In the genomic region with DNA sequence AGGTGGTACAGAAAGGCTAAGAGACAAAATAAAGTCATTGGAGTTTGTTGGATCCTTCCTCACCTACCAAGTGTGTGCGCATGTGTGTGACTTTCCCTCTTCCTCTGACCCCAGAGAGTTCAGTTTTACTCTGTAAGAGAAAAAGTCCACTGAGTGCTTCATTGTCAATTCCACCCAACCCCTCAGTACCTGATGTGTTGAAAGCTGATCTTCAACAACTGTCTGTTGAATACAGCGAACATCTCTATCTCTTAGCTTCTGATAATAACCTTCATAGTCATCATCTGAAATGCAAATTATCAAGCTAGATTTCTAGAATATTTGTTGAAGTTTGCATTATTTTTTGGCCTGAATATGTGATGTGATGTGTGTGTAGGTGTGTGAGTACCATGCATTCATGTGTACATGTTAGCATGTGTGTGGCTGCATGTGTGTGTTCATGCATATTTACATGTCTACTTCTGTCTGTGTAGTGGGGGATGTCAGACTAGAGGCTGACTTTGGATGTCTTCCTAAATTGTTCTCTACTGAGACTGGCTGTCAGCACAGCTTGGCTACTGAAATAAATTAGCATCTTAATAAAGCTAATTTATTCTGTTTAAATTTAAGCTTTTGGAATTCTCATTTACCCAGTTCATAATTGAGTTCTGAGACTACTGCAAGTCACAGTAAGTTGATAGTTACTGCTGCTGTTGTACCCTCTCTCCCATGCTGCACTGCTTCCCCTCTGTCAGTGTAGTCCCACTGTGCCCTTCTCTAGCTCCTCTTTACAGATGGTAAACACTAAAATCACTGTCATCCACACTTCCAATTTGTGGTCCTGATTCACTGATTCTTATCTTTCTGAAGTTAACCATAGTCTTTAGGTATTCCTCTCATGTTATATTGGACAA, we compare ENCODE assay signal across 21 mouse cellular contexts.
DNase-seq lines count a peak whose midpoint lies in the region; ATAC-seq and TF ChIP-seq lines count a peak whose summit lies in the region.
"Had no signal": no experiment of that assay in that cellular context is flagged by ENCODE, and none has a peak within 500 bp of the region (broad histone marks: within the 10 kb centered on the region; RNA-seq: fewer than 3 reads in every experiment).

No protein-coding gene starts in this region.

- peak; percentile 59; the same call in 1 of the 2 replicates for ATAC-seq in hindbrain, embryonic 11.5 days (ENCODE audit: low FRiP score)
- ATAC-seq in hindbrain, embryonic 13.5 days (ENCODE audit: low FRiP score): no peak
- ATAC-seq in forebrain, postnatal 0 days: peak; percentile 97
- ATAC-seq in midbrain, embryonic 14.5 days (ENCODE audit: low FRiP score, low TSS enrichment): peak; percentile 62; the same call in 1 of the 2 replicates
- ATAC-seq in kidney, embryonic 15.5 days (replicated peaks; ENCODE audit: low FRiP score): no peak

- no peak for TF ChIP-seq CTCF in brain, embryonic 14.5 days (IDR thresholded peaks at IDR 0.05; ENCODE audit: borderline replicate concordance, extremely low read depth, insufficient read depth, insufficient read length)
- no peak for TF ChIP-seq CTCF in forebrain, postnatal 0 days (IDR thresholded peaks at IDR 0.05; ENCODE audit: low read depth)

- H3K4me3 ChIP-seq in hindbrain, embryonic 11.5 days (ENCODE audit: low read depth, low read length): no peak overlapping the region
- no peak overlapping the region for H3K4me3 ChIP-seq in hindbrain, embryonic 13.5 days
- H3K4me3 ChIP-seq in forebrain, postnatal 0 days (ENCODE audit: low read depth, low read length): no peak overlapping the region
- no peak overlapping the region for H3K4me3 ChIP-seq in midbrain, embryonic 14.5 days (replicated peaks; ENCODE audit: low read depth, low read length)
- H3K4me3 ChIP-seq in embryonic facial prominence, embryonic 10.5 days: no peak overlapping the region
- no peak overlapping the region for H3K4me3 ChIP-seq in kidney, embryonic 15.5 days (replicated peaks)
- H3K4me3 ChIP-seq: gastrocnemius, adult 2 months; heart, embryonic 15.5 days; left cerebral cortex, adult 2 months; liver, embryonic 13.5 days had no signal

- H3K4me2 ChIP-seq in hindbrain, embryonic 11.5 days (replicated peaks; ENCODE audit: low read depth, low read length): no peak overlapping the region
- no peak overlapping the region for H3K4me2 ChIP-seq in hindbrain, embryonic 13.5 days
- no peak overlapping the region for H3K4me2 ChIP-seq in forebrain, postnatal 0 days (ENCODE audit: low read depth)
- H3K4me2 ChIP-seq in midbrain, embryonic 14.5 days (ENCODE audit: low read length): no peak overlapping the region
- H3K4me2 ChIP-seq in kidney, embryonic 15.5 days: no peak overlapping the region
- H3K4me2 ChIP-seq: heart, embryonic 15.5 days; liver, embryonic 13.5 days had no signal

- no peak overlapping the region for H3K9ac ChIP-seq in hindbrain, embryonic 11.5 days (ENCODE audit: low read depth, low read length)
- H3K9ac ChIP-seq in hindbrain, embryonic 13.5 days: no peak overlapping the region
- H3K9ac ChIP-seq in forebrain, postnatal 0 days: no peak overlapping the region
- no peak overlapping the region for H3K9ac ChIP-seq in midbrain, embryonic 14.5 days (replicated peaks; ENCODE audit: low read length)
- no peak overlapping the region for H3K9ac ChIP-seq in kidney, embryonic 15.5 days
- H3K9ac ChIP-seq: heart, embryonic 15.5 days; liver, embryonic 13.5 days had no signal

- no peaks in the 10 kb centered on the region for H3K4me1 ChIP-seq in hindbrain, embryonic 11.5 days (replicated peaks; ENCODE audit: control insufficient read depth, insufficient read depth, low read length)
- no peaks in the 10 kb centered on the region for H3K4me1 ChIP-seq in hindbrain, embryonic 13.5 days (replicated peaks)
- H3K4me1 ChIP-seq in forebrain, postnatal 0 days (ENCODE audit: insufficient read depth): no peaks in the 10 kb centered on the region
- H3K4me1 ChIP-seq in midbrain, embryonic 14.5 days (ENCODE audit: control insufficient read depth, insufficient read depth, low read length): no peaks in the 10 kb centered on the region
- H3K4me1 ChIP-seq in embryonic facial prominence, embryonic 10.5 days: no peaks in the 10 kb centered on the region
- H3K4me1 ChIP-seq in kidney, embryonic 15.5 days: no peaks in the 10 kb centered on the region
- H3K4me1 ChIP-seq: heart, embryonic 15.5 days; liver, embryonic 13.5 days had no signal

- no peak for DNase-seq in hindbrain, embryonic 11.5 days (ENCODE audit: low spot score)
- DNase-seq in brain, embryonic 14.5 days (ENCODE audit: low read depth): peak; percentile 76
- peak; percentile 59 for DNase-seq in forebrain, postnatal 0 days
- DNase-seq in midbrain, embryonic 14.5 days: peak; percentile 12
- no peak for DNase-seq in gastrocnemius, adult 18-20 months (ENCODE audit: low spot score)
- DNase-seq in embryonic facial prominence, embryonic 10.5 days (ENCODE audit: low spot score): no peak
- DNase-seq: adrenal gland, postnatal 10 days; cerebellum, adult 9-10 months; gastrocnemius, adult 2 months; heart, postnatal 36 days; kidney, adult 8-10 months; kidney, postnatal 14 days; liver, embryonic 13.5 days; lung, adult 2 months; lung, postnatal 14 days; right cerebral cortex, postnatal 14 days had no signal

- H3K27ac ChIP-seq in hindbrain, embryonic 11.5 days (ENCODE audit: low read depth, low read length): no peak overlapping the region
- no peak overlapping the region for H3K27ac ChIP-seq in hindbrain, embryonic 13.5 days
- peak overlapping the region; percentile 36 for H3K27ac ChIP-seq in forebrain, postnatal 0 days (ENCODE audit: low read depth, low read length)
- no peak overlapping the region for H3K27ac ChIP-seq in midbrain, embryonic 14.5 days (replicated peaks; ENCODE audit: low read depth, low read length)
- H3K27ac ChIP-seq in embryonic facial prominence, embryonic 10.5 days (replicated peaks): no peak overlapping the region
- no peak overlapping the region for H3K27ac ChIP-seq in kidney, embryonic 15.5 days
- H3K27ac ChIP-seq: gastrocnemius, adult 2 months; heart, embryonic 15.5 days; left cerebral cortex, adult 2 months; liver, embryonic 13.5 days; stomach, postnatal 0 days had no signal

- WGBS in hindbrain, embryonic 11.5 days: 90% methylated on average over 2 of the region's 2 CpGs
- WGBS in hindbrain, embryonic 13.5 days: 96% methylated on average over 2 of the region's 2 CpGs
- WGBS in forebrain, postnatal 0 days: 75% methylated on average over 2 of the region's 2 CpGs
- 89% methylated on average over 2 of the region's 2 CpGs for WGBS in midbrain, embryonic 14.5 days
- 92% methylated on average over 2 of the region's 2 CpGs for WGBS in embryonic facial prominence, embryonic 10.5 days
- 88% methylated on average over 2 of the region's 2 CpGs for WGBS in kidney, embryonic 15.5 days

- no peaks in the 10 kb centered on the region for H3K36me3 ChIP-seq in hindbrain, embryonic 11.5 days (ENCODE audit: control insufficient read depth, insufficient read depth, low read length)
- no peaks in the 10 kb centered on the region for H3K36me3 ChIP-seq in hindbrain, embryonic 13.5 days
- no peaks in the 10 kb centered on the region for H3K36me3 ChIP-seq in forebrain, postnatal 0 days (ENCODE audit: insufficient read depth)
- no peaks in the 10 kb centered on the region for H3K36me3 ChIP-seq in midbrain, embryonic 14.5 days (ENCODE audit: control insufficient read depth, insufficient read depth, low read length)
- H3K36me3 ChIP-seq in embryonic facial prominence, embryonic 10.5 days (replicated peaks): no peaks in the 10 kb centered on the region
- no peaks in the 10 kb centered on the region for H3K36me3 ChIP-seq in kidney, embryonic 15.5 days
- H3K36me3 ChIP-seq: heart, embryonic 15.5 days; liver, embryonic 13.5 days had no signal

- no peaks in the 10 kb centered on the region for H3K27me3 ChIP-seq in hindbrain, embryonic 11.5 days (ENCODE audit: control insufficient read depth, insufficient read depth, low read length)
- no peaks in the 10 kb centered on the region for H3K27me3 ChIP-seq in hindbrain, embryonic 13.5 days
- no peaks in the 10 kb centered on the region for H3K27me3 ChIP-seq in forebrain, postnatal 0 days (ENCODE audit: insufficient read depth, low read length)
- H3K27me3 ChIP-seq in midbrain, embryonic 14.5 days (ENCODE audit: control insufficient read depth, insufficient read depth, low read length): no peaks in the 10 kb centered on the region
- H3K27me3 ChIP-seq in embryonic facial prominence, embryonic 10.5 days (replicated peaks; ENCODE audit: low read depth, poor library complexity, severe bottlenecking): no peaks in the 10 kb centered on the region
- no peaks in the 10 kb centered on the region for H3K27me3 ChIP-seq in kidney, embryonic 15.5 days
- H3K27me3 ChIP-seq: heart, embryonic 15.5 days; liver, embryonic 13.5 days had no signal

- no peak for TF ChIP-seq POLR2A in brain, embryonic 14.5 days (IDR thresholded peaks at IDR 0.05; ENCODE audit: borderline replicate concordance, extremely low read depth, insufficient read depth, insufficient read length, poor library complexity, severe bottlenecking)

- no peaks in the 10 kb centered on the region for H3K9me3 ChIP-seq in hindbrain, embryonic 11.5 days (ENCODE audit: control insufficient read depth, low read length)
- no peaks in the 10 kb centered on the region for H3K9me3 ChIP-seq in hindbrain, embryonic 13.5 days
- no peaks in the 10 kb centered on the region for H3K9me3 ChIP-seq in forebrain, postnatal 0 days (ENCODE audit: low read length)
- no peaks in the 10 kb centered on the region for H3K9me3 ChIP-seq in midbrain, embryonic 14.5 days (ENCODE audit: control insufficient read depth, low read length)
- H3K9me3 ChIP-seq in embryonic facial prominence, embryonic 10.5 days: no peaks in the 10 kb centered on the region
- H3K9me3 ChIP-seq in kidney, embryonic 15.5 days (replicated peaks): no peaks in the 10 kb centered on the region
- H3K9me3 ChIP-seq: heart, embryonic 15.5 days; liver, embryonic 13.5 days had no signal

Comparison
In these comparisons a context has a peak if more than half of its experiments do, and no peak if none do; other contexts are left out.
1. ATAC-seq: peak in hindbrain, embryonic 11.5 days (single experiment), forebrain, postnatal 0 days (single experiment) and midbrain, embryonic 14.5 days (single experiment); none in hindbrain, embryonic 13.5 days (single experiment) and kidney, embryonic 15.5 days (single experiment).
2. DNase-seq: peak in brain, embryonic 14.5 days (single experiment), forebrain, postnatal 0 days (single experiment) and midbrain, embryonic 14.5 days (single experiment); none in hindbrain, embryonic 11.5 days (single experiment), gastrocnemius, adult 18-20 months (single experiment) and embryonic facial prominence, embryonic 10.5 days (single experiment).